Mouse (Mus musculus): ENCODE data around the gene Dscam. TPM values are rescaled to one million over a fixed set of nuclear protein-coding genes. Genes with fewer than 3 reads are reported as not detected.
"Not testable (repeated sequence)": the region's sequence is repeated elsewhere in the genome, so short reads cannot be mapped to it uniquely, and the experiment has no call there.

The Dscam gene
- polyA plus RNA-seq, 1 experiment from 2014 or later: 0.03 TPM

DNA sequence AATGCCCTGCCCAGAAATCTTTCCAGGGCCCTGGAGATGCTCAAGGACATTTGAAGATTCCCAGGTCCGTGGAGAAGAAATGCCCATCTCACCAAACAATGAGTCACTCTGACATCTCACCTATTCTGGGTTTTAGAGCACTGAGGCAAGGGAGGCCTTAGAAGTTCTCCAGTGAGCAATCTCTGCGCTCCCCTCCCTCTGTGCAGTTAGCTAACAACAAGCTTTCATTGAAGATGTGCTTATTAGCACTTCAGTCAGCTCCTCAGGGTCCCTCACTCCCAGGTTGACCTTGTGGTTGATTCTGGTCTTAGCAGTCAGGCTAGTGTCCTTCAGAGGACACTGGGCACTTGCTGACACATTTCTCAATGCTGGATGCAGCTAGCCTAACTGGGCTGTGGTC is 265.8 kb downstream of the Dscam start:
- ATAC-seq (ENCODE audit: low read depth) (no peak), DNase-seq (no peak)
- Histone ChIP-seq H3K27ac (peak overlapping the region; percentile 94), H3K4me2 (no peak overlapping the region), H3K36me3 (no peaks in the 10 kb centered on the region), H3K27me3 (peaks cover 9% of the 10 kb centered on the region; the same call in 1 of the 2 replicates), H3K4me3 (replicated peaks) (no peak overlapping the region), H3K9ac (no peak overlapping the region), H3K9me3 (replicated peaks) (no peaks in the 10 kb centered on the region), H3K4me1 (replicated peaks) (peaks cover 69% of the 10 kb centered on the region)
- 59% methylated on average over 2 of the region's 2 CpGs for WGBS (ENCODE audit: insufficient replicate concordance)

DNA sequence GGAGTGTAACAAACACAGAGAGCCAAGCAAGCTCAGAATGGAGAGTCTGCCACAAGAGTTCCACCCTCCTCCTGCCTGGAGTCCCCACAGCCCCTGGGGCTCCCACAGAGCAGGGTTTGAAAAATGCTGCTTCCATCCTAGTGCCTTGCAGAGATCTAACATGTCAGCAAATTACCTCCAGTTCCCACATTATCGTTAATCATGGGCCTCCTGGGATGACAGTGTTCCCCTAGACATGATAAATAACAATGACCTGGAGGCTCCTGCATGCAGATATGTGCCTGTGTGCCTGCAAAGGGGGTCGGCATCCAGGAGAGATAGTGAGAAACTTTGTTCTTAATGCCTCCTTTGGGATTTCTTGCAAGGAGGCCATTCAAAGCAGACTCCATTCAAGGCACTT is 266.2 kb downstream of the Dscam start:
- Histone ChIP-seq H3K4me3 (replicated peaks) (no peak overlapping the region), H3K4me2 (no peak overlapping the region), H3K27ac (no peak overlapping the region), H3K36me3 (no peaks in the 10 kb centered on the region), H3K4me1 (replicated peaks) (peaks cover 65% of the 10 kb centered on the region), H3K9me3 (replicated peaks) (no peaks in the 10 kb centered on the region), H3K27me3 (peaks cover 9% of the 10 kb centered on the region; the same call in 1 of the 2 replicates), H3K9ac (no peak overlapping the region; the same call in 1 of the 2 replicates)
- no peak for DNase-seq
- ATAC-seq (ENCODE audit: low read depth): no peak
- WGBS (ENCODE audit: insufficient replicate concordance): 24% methylated on average over 2 of the region's 2 CpGs

DNA sequence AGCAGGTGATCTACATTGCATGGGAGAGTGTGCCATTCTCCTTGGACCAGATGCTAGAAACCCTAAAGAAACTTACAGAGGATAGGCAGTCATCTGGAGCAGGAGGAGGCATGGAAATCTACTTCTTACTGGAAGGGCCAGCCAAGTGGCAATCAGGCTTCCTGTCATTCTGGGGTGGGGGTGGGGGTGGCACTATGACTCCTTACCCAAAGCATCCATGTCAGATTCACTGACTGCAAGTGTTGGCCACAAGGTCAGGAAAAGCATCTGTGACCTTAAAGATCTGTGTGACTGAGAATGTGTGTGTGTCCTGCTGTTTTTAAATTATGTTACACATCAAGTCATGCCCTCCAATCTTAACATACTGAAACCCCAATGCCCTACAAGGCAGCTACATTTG is 268.0 kb downstream of the Dscam start:
- no peak for DNase-seq
- no peak overlapping the region for H3K27ac ChIP-seq
- H3K9ac ChIP-seq: no peak overlapping the region
- peaks cover 9% of the 10 kb centered on the region; the same call in 1 of the 2 replicates for H3K27me3 ChIP-seq
- H3K36me3 ChIP-seq: no peaks in the 10 kb centered on the region
- no peak overlapping the region for H3K4me2 ChIP-seq
- no peak overlapping the region for H3K4me3 ChIP-seq (replicated peaks)
- ATAC-seq (ENCODE audit: low read depth): no peak
- H3K4me1 ChIP-seq (replicated peaks): peaks cover 55% of the 10 kb centered on the region
- H3K9me3 ChIP-seq (replicated peaks): no peaks in the 10 kb centered on the region

DNA sequence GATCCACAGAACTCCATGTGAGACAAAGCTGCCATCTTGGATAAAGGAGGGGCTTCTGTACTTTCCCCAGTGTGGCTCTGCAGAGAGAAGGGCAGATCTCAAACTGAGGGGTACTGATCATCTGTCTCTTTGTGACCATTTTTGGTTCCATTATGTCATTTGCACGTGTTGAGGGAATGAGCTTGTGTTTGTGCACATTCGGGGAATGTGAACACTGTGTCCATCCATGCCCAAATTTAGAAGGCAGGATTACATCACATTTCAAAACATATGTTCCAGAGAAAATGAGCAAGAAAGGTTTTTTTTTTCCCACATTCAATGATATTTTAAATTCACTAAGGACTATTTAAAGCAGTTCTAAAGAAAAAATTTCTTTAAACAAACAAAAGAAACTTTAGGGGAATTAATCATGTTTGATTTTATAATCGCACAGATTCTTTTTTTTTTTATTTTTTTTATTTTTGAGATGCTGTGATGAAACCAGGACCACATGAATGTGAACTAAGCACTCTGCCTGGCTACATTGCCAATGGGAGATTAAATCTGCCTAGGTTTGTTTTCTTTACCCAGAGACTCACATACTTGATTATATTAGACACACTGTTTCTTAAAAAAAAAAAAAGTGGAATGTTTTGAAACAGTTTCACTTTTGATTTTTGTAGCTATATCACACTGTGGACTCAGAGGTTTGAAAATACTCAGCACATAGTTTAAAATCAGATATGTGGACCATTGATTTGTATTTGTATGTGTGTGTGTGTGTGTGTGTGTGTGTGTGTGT is 269.1 kb downstream of the Dscam start:
- Histone ChIP-seq H3K4me2 (no peak overlapping the region), H3K4me3 (replicated peaks) (no peak overlapping the region), H3K27ac (no peak overlapping the region), H3K36me3 (no peaks in the 10 kb centered on the region), H3K9ac (no peak overlapping the region), H3K9me3 (replicated peaks) (no peaks in the 10 kb centered on the region), H3K4me1 (replicated peaks) (peaks cover 47% of the 10 kb centered on the region), H3K27me3 (peaks cover 9% of the 10 kb centered on the region; the same call in 1 of the 2 replicates)
- WGBS (ENCODE audit: insufficient replicate concordance): 70% methylated on average over 3 of the region's 3 CpGs
- DNase-seq: no peak
- no peak for ATAC-seq (ENCODE audit: low read depth)

DNA sequence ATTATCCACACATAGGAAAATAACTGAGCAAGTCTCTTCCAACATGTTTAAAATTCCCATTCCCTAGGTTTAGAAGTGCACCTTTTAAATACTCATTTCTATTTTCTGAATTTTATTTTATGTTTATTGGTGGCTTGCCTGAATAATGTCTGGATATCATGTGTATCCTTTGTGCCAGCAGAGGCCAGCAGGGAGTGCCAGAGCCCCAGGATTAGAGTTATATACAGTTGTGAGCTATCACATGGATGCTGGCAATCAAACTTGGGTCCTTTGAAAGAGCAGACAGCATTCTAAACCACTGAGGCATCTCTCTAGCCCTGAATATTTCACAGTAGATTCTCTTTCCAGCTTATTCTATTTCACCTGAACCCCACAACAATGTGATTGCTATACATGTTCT is 271.2 kb downstream of the Dscam start:
- peaks cover 9% of the 10 kb centered on the region; the same call in 1 of the 2 replicates for H3K27me3 ChIP-seq
- H3K36me3 ChIP-seq: no peaks in the 10 kb centered on the region
- H3K4me1 ChIP-seq (replicated peaks): peaks cover 26% of the 10 kb centered on the region
- DNase-seq: no peak
- H3K4me3 ChIP-seq (replicated peaks): no peak overlapping the region
- H3K9ac ChIP-seq: no peak overlapping the region
- no peak overlapping the region for H3K27ac ChIP-seq
- no peaks in the 10 kb centered on the region for H3K9me3 ChIP-seq (replicated peaks)
- no peak for ATAC-seq (ENCODE audit: low read depth)
- H3K4me2 ChIP-seq: no peak overlapping the region

DNA sequence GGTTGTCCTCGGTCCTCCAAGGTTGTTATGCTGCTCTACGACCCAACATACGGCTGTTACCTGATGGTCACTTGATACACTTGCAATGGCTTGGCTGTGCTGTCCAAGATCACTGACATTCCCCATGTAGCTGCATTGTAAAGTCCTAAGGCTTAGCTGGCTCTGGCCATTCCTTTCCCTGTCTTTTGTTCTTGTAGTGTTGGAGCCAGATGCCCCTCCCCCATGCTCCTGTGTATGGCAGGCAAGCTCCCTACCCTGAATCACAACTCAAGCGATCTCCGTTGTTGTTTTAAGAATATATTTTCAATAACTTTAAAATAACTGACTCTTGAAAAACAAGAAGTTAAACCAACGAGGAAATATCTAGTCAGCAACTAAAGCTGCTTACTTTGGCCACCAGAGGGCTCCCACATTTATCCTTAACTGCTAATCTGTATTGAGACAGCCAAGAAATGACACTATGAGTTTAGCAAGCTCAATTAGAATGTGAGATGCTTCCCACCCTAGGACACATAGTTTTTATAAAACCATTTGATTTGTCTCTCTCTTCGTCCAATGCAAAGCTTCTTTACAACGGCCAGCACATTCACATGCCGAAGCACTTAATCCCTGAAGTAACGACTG is 273.9 kb downstream of the Dscam start:
- Histone ChIP-seq H3K36me3 (no peaks in the 10 kb centered on the region), H3K27me3 (peaks cover 9% of the 10 kb centered on the region; the same call in 1 of the 2 replicates), H3K9ac (no peak overlapping the region), H3K4me3 (replicated peaks) (no peak overlapping the region), H3K4me2 (no peak overlapping the region), H3K4me1 (replicated peaks) (0 out of 2 replicates have a peak, but pooled peaks cover 3% of the 10 kb centered on the region), H3K27ac (no peak overlapping the region), H3K9me3 (replicated peaks) (no peaks in the 10 kb centered on the region)
- WGBS (ENCODE audit: insufficient replicate concordance): 54% methylated on average over 10 of the region's 10 CpGs
- ATAC-seq (ENCODE audit: low read depth) (peak; percentile 54; the same call in 1 of the 2 replicates), DNase-seq (no peak)

DNA sequence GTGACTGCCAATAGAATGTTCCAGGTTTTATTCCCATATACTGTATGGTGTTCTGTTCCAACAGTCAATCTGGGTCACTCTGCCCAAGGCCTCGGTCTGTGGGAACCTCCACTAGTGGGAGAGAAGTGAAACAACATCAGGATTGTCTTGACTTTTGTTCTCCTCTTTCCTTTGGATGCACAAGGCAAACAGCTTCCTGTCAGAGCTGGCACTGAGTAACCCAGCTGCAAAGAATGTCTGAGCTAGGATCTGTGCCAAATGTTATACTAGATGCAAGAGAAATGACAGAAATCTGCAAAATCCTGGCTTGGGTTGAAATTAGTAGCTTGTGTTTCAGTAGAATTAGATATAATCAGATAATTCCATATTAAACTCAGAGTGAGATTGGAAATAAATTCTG is 282.5 kb downstream of the Dscam start:
- ATAC-seq (ENCODE audit: low read depth): no peak

DNA sequence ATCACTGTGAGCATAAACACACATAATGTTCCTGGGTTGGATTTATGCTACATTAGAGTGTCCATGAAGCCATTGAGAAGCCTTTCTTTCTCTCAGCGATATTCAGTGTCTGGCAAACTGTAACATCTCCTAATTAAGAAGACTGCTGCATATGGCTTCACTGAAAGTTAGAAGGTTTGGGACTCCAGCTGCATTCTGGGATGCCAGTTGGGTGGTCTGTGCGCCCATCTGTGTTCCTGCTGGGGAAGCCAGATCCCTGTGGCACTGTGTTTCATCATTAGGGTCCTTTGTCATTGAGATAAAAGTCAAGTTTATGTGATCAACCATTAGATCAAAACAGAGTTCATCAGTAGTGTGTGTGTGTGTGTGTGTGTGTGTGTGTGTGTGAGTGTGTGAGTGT is 284.7 kb downstream of the Dscam start:
- WGBS (ENCODE audit: insufficient replicate concordance): 57% methylated on average over 2 of the region's 2 CpGs

More for the DNA sequence above, 282.5 kb downstream of the Dscam start:
- Histone ChIP-seq H3K4me1 (replicated peaks) (no peaks in the 10 kb centered on the region), H3K36me3 (no peaks in the 10 kb centered on the region), H3K4me3 (replicated peaks) (no peak overlapping the region), H3K9ac (no peak overlapping the region), H3K27me3 (no peaks in the 10 kb centered on the region), H3K9me3 (replicated peaks) (no peaks in the 10 kb centered on the region), H3K27ac (no peak overlapping the region), H3K4me2 (no peak overlapping the region)
- DNase-seq: no peak
- 43% methylated on average over 1 of the region's 1 CpGs for WGBS (ENCODE audit: insufficient replicate concordance)

DNA sequence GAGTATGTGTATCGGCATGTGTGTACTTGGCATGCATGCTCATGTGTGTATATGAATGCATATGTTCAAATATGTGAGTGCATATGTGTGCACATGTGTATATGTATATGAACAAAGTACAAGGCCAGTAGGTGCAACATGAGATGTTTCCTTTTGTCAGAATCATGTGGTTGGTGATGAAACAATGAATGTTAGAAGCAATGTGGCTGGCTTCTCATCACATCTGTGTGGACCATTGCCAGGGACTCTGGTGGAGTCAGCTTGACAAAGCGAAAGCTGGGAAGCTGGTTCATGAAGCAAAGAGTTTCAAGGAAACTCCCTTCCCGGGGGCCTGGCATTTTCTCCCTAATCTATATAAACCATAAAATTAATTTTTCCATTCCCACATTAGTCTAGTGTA is 286.0 kb downstream of the Dscam start:
- not testable (repeated sequence) for DNase-seq; H3K9ac ChIP-seq; H3K4me2 ChIP-seq; H3K36me3 ChIP-seq; H3K4me1 ChIP-seq (replicated peaks); ATAC-seq (ENCODE audit: low read depth); H3K27ac ChIP-seq; H3K9me3 ChIP-seq (replicated peaks); H3K27me3 ChIP-seq; H3K4me3 ChIP-seq (replicated peaks)
- 68% methylated on average over 3 of the region's 3 CpGs for WGBS (ENCODE audit: insufficient replicate concordance)

More for the DNA sequence above, 284.7 kb downstream of the Dscam start:
- H3K4me3 ChIP-seq (replicated peaks): no peak overlapping the region
- no peak overlapping the region for H3K4me2 ChIP-seq
- no peak for DNase-seq
- no peaks in the 10 kb centered on the region for H3K36me3 ChIP-seq
- H3K9ac ChIP-seq: no peak overlapping the region
- no peaks in the 10 kb centered on the region for H3K27me3 ChIP-seq
- no peaks in the 10 kb centered on the region for H3K9me3 ChIP-seq (replicated peaks)
- H3K4me1 ChIP-seq (replicated peaks): no peaks in the 10 kb centered on the region
- H3K27ac ChIP-seq: no peak overlapping the region
- ATAC-seq (ENCODE audit: low read depth): no peak

DNA sequence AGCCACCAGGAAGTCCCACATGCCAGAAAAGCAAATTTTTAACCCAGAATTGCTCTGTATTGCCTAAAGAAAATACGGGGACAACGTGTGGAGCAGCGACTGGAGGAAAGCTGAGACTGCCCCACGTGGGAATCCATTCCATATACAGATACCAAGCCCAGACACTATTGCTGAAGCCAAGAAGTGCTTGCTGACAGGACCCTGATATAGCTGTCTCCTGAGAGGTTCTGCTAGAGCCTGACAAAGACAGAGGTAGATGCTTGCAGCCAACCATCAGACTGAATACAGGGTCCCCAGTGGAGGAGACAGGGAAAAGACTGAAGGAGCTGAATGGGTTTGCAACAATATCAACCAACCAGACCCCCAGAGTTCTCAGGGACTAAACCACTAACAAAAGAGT is 293.3 kb downstream of the Dscam start:
- Histone ChIP-seq H3K4me2 (no peak overlapping the region), H3K9ac (no peak overlapping the region), H3K4me1 (replicated peaks) (no peaks in the 10 kb centered on the region), H3K9me3 (replicated peaks) (no peaks in the 10 kb centered on the region), H3K27me3 (no peaks in the 10 kb centered on the region), H3K4me3 (replicated peaks) (no peak overlapping the region), H3K27ac (no peak overlapping the region), H3K36me3 (no peaks in the 10 kb centered on the region)
- DNase-seq (no peak), ATAC-seq (ENCODE audit: low read depth) (no peak)
- 50% methylated on average over 4 of the region's 4 CpGs for WGBS (ENCODE audit: insufficient replicate concordance)

DNA sequence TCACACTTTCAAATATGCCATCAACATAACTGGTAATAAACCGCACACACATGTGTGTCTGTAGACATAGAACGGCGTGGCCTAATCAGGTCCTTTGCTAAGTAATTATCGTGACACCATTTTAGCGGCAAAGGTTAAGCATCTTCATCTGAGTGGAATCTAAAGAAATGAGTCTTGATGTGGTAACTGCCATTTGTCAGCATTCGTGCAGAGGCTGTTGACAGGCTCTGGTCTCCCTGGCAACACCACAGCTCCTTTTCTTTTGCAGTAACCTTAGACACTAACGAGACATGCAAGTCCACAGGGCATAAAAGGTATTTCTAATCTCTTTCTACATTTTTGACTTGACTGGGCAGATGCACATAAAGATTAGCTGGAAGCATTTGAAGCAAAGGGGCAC is 297.8 kb downstream of the Dscam start:
- H3K4me2 ChIP-seq: no peak overlapping the region
- H3K4me1 ChIP-seq (replicated peaks): no peaks in the 10 kb centered on the region
- no peaks in the 10 kb centered on the region for H3K27me3 ChIP-seq
- DNase-seq: no peak
- H3K36me3 ChIP-seq: no peaks in the 10 kb centered on the region
- no peak overlapping the region for H3K27ac ChIP-seq
- no peak overlapping the region for H3K9ac ChIP-seq
- no peaks in the 10 kb centered on the region for H3K9me3 ChIP-seq (replicated peaks)
- ATAC-seq (ENCODE audit: low read depth): no peak
- no peak overlapping the region for H3K4me3 ChIP-seq (replicated peaks)
- WGBS (ENCODE audit: insufficient replicate concordance): 71% methylated on average over 7 of the region's 7 CpGs

DNA sequence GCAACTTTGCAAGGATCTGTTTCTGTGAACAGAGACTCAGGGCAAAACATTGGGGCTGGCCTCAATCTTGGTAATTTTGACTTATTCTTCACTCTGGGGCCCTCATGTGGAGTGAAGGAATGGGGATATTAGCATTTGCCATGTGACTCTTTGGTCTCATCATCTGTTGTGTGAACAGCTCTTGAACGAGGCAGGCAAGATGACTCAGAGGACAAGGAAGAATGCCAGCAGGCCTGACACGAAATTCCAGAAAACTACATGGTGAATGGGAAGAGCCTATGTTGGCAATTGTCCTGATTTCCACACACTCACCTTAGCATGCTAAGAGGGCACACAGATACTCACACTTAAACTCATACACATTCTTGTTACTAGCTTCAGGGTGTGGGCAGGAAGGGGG is 313.0 kb downstream of the Dscam start:
- Histone ChIP-seq H3K4me2 (no peak overlapping the region), H3K4me3 (replicated peaks) (no peak overlapping the region), H3K27me3 (no peaks in the 10 kb centered on the region), H3K27ac (no peak overlapping the region), H3K4me1 (replicated peaks) (no peaks in the 10 kb centered on the region), H3K36me3 (no peaks in the 10 kb centered on the region), H3K9ac (no peak overlapping the region), H3K9me3 (replicated peaks) (no peaks in the 10 kb centered on the region)
- 40% methylated on average over 2 of the region's 2 CpGs for WGBS (ENCODE audit: insufficient replicate concordance)
- DNase-seq: no peak
- ATAC-seq (ENCODE audit: low read depth): no peak
